32 mouse cellular contexts compared by ENCODE assay signal in genomic region chrX:57219563-57219962, GRCm38 (mm10). TPM values are rescaled to one million over a fixed set of nuclear protein-coding genes. Genes with fewer than 3 reads are reported as not detected.
DNase-seq lines count a peak whose midpoint lies in the region; ATAC-seq lines count a peak whose summit lies in the region.
"Had no signal": no experiment of that assay in that cellular context is flagged by ENCODE, and none has a peak within 500 bp of the region (broad histone marks: within the 10 kb centered on the region; RNA-seq: fewer than 3 reads in every experiment).

No protein-coding gene starts in this region.

- H3K27ac ChIP-seq in liver, embryonic 12.5 days, result no peak overlapping the region
- H3K27ac ChIP-seq in kidney, embryonic 14.5 days (ENCODE audit: low read depth, low read length), result no peak overlapping the region
- H3K27ac ChIP-seq: forebrain, embryonic 10.5 days; forebrain, embryonic 13.5 days; gastrocnemius, adult 2 months; heart, embryonic 15.5 days; hindbrain, embryonic 10.5 days; hindbrain, embryonic 14.5 days had no signal

- peak; percentile 48 for DNase-seq in CD4-positive, CD25-positive, alpha-beta regulatory T cell, adult 2 months (ENCODE audit: low read depth, low spot score)
- DNase-seq in T-cell, adult 2 months (ENCODE audit: low spot score), result peak; percentile 19
- DNase-seq in layer of hippocampus, postnatal 36 days, result no peak
- DNase-seq: adrenal gland, postnatal 10 days; adrenal gland, postnatal 36 days; cerebellum, adult 18-20 months; cerebellum, adult 9-10 months; cerebellum, postnatal 14 days; forebrain, postnatal 0 days; gastrocnemius, adult 2 months; gastrocnemius, postnatal 14 days; heart, adult 11 months; heart, postnatal 10 days; heart, postnatal 36 days had no signal

- no peak overlapping the region for H3K9ac ChIP-seq in liver, embryonic 12.5 days
- no peak overlapping the region for H3K9ac ChIP-seq in kidney, embryonic 14.5 days (ENCODE audit: low read depth, low read length)
- H3K9ac ChIP-seq: forebrain, embryonic 13.5 days; forebrain, postnatal 0 days; heart, embryonic 12.5 days; heart, embryonic 15.5 days; hindbrain, embryonic 14.5 days had no signal

- no peak overlapping the region for H3K4me3 ChIP-seq in liver, embryonic 12.5 days
- no peak overlapping the region for H3K4me3 ChIP-seq in kidney, embryonic 14.5 days (ENCODE audit: low read length)
- H3K4me3 ChIP-seq: forebrain, embryonic 10.5 days; forebrain, embryonic 13.5 days; gastrocnemius, adult 2 months; heart, embryonic 12.5 days; heart, embryonic 15.5 days; hindbrain, embryonic 10.5 days had no signal

- H3K9me3 ChIP-seq in liver, embryonic 12.5 days (replicated peaks), result no peaks in the 10 kb centered on the region
- no peaks in the 10 kb centered on the region for H3K9me3 ChIP-seq in kidney, embryonic 14.5 days (ENCODE audit: control insufficient read depth, low read length)
- H3K9me3 ChIP-seq: forebrain, embryonic 10.5 days; forebrain, embryonic 13.5 days; heart, embryonic 12.5 days; heart, embryonic 15.5 days; hindbrain, embryonic 10.5 days had no signal

- peak; percentile 65 for ATAC-seq in inflammation-experienced regulatory T-cells, adult 6 months
- ATAC-seq in liver, embryonic 12.5 days, result no peak
- ATAC-seq in kidney, embryonic 14.5 days (ENCODE audit: low FRiP score, low TSS enrichment), result no peak
- ATAC-seq: forebrain, embryonic 13.5 days; forebrain, postnatal 0 days; intestine, embryonic 16.5 days had no signal

- no peaks in the 10 kb centered on the region for H3K36me3 ChIP-seq in liver, embryonic 12.5 days
- H3K36me3 ChIP-seq in kidney, embryonic 14.5 days (ENCODE audit: control insufficient read depth, insufficient read depth, low read length), result no peaks in the 10 kb centered on the region
- H3K36me3 ChIP-seq: forebrain, embryonic 10.5 days; heart, embryonic 12.5 days; heart, embryonic 15.5 days; hindbrain, embryonic 10.5 days had no signal

- no peaks in the 10 kb centered on the region for H3K4me1 ChIP-seq in liver, embryonic 12.5 days
- H3K4me1 ChIP-seq in kidney, embryonic 14.5 days (ENCODE audit: control insufficient read depth, insufficient read depth, low read length), result no peaks in the 10 kb centered on the region
- H3K4me1 ChIP-seq: forebrain, embryonic 10.5 days; forebrain, embryonic 13.5 days; heart, embryonic 12.5 days; heart, embryonic 15.5 days; hindbrain, embryonic 10.5 days had no signal

- no peaks in the 10 kb centered on the region for H3K27me3 ChIP-seq in liver, embryonic 12.5 days (replicated peaks)
- H3K27me3 ChIP-seq in kidney, embryonic 14.5 days (ENCODE audit: control insufficient read depth, insufficient read depth, low read length), result no peaks in the 10 kb centered on the region
- H3K27me3 ChIP-seq: forebrain, embryonic 13.5 days; heart, embryonic 12.5 days; heart, embryonic 15.5 days had no signal

- 73% methylated on average over 5 of the region's 5 CpGs for WGBS in liver, embryonic 12.5 days (ENCODE audit: insufficient replicate concordance)
- WGBS in kidney, embryonic 14.5 days, result 89% methylated on average over 5 of the region's 5 CpGs

- H3K4me2 ChIP-seq in liver, embryonic 12.5 days, result no peak overlapping the region
- H3K4me2 ChIP-seq in kidney, embryonic 14.5 days (replicated peaks; ENCODE audit: low read depth, low read length), result no peak overlapping the region
- H3K4me2 ChIP-seq: forebrain, embryonic 13.5 days; heart, embryonic 12.5 days; heart, embryonic 15.5 days; hindbrain, embryonic 14.5 days had no signal

RNA-seq across cellular contexts. Expression of gene Cd40lg, which starts 7.6 kb away (rescaled TPM):
- 10 to 100 TPM; 65.0 to 80.7 (median 69.6) TPM for polyA plus RNA-seq in inflammation-experienced regulatory T-cells, adult 6 months (2017; shearing (Covaris generic))
- polyA plus RNA-seq in liver, embryonic 12.5 days (2016; fragmentation: Nextera tagmentation; extraction: Ambion mirVana), result not detected in 2 replicates
- total RNA-seq in layer of hippocampus, postnatal 36 days (2021), result not detected
- polyA plus RNA-seq in kidney, embryonic 14.5 days (2014; fragmentation: Nextera tagmentation; extraction: Ambion mirVana), result not detected in 2 replicates
- total RNA-seq: adrenal gland, adult 18-20 months; adrenal gland, postnatal 36 days; forebrain, postnatal 0 days; gastrocnemius, adult 2 months; gastrocnemius, postnatal 14 days; gastrocnemius, postnatal 4 days; heart, adult 8-10 months; heart, postnatal 36 days; MEL had no signal
- polyA plus RNA-seq: C2C12; embryonic facial prominence, embryonic 11.5 days; embryonic facial prominence, embryonic 14.5 days; forebrain, embryonic 10.5 days; forebrain, embryonic 13.5 days; forebrain, postnatal 0 days; frontal cortex, adult 2 months; heart, embryonic 12.5 days; heart, embryonic 15.5 days; hindbrain, embryonic 10.5 days; hindbrain, embryonic 14.5 days; intestine, embryonic 16.5 days had no signal

Comparison
In these comparisons a context has a peak if more than half of its experiments do, and no peak if none do; other contexts are left out.
1. DNase-seq: peak in CD4-positive, CD25-positive, alpha-beta regulatory T cell, adult 2 months (single experiment) and T-cell, adult 2 months (single experiment); none in layer of hippocampus, postnatal 36 days (0 of 2).
2. RNA of gene Cd40lg, which starts 7.6 kb away (polyA plus RNA-seq): 65.0 to 80.7 TPM in inflammation-experienced regulatory T-cells, adult 6 months; not detected in liver, embryonic 12.5 days and not detected in kidney, embryonic 14.5 days; every median in the first group is over 10 times any median in the second.